Mouse (Mus musculus): Measurements from ENCODE around the gene Metap1d. TPM values are rescaled to one million over a fixed set of nuclear protein-coding genes. Genes with fewer than 3 reads are reported as not detected.

The Metap1d gene
- polyA plus RNA-seq (2014; fragmentation: Illumina TruSeq; extraction: RNeasy Lipid Tissue Mini Kit (QIAGEN cat#74804); ENCODE audit: low read depth, low replicate concordance) = 25.3 TPM

DNA sequence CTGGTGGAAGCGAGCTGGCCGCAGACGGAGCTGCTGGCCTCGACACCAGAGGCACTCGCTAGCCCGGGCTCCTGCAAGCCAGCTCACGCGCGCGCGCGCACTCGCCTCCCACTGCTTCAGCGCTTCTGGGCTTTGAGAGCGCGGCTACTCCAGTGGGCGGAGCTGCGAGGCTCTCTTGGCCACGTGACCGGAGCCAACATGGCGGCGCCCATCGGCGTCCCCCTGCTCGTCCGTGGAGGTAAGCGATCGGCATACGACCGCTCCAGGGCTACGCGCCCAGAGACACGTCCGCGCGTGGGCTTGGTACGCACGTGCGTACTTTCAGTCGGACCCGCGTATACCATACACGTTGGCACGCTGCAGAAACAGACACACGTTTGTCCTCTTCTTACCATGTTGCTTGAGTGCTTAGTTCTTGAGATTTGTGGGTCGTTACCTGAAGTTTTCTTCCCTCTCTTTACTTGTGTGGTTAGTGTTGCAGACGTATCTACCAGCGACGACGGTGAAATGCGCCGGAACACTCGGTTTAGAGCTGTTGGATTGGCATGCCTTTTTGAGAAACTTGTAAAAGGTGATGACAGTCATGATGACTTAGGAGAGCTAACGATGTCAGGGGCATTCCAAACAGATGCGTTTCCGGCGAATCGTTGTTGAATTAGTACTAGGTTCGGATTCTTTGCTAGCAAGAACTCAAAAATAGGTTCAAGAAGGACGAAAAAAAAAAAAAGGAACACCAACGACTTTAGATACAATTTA lies at the start of gene Metap1d:
TSS of gene Metap1d (plus strand) at position 116 of the 756 bp plus-strand sequence.

DNA sequence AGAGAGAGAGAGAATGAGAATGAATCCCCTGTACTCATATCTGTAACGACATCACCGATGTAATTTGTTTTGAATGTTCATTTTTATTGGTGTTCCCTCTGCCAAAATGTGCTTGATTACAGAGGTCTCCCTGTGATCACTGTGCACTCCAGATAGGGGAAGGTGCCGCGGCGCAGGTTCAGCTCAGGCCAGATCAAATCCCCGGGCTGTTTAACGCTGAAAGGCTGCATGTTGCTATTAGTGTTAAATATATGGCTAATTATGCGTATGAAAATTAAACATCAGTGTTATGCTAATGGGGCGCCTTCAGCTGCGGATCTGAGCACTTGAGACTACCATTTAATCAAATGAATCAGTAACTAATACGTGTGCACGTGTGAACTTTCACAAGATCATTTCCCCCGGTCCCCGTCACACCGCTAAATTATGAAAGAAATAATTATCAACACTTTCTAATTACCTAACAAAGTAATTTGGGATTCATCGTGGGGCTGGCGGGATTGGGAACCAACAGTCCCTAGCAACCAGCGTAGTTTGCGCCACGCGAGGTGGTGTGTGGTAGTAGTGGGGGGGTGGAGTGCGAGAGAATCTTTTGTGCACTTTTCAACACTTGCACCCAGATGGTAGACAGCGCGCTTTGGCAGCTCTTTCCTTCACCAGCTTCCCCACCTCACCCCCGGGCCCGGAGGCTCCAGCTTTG lies 75.1 kb downstream of the Metap1d start, which contains the start of gene Dlx1:
TSS of gene Dlx1 (plus strand) at position 100 of the 700 bp plus-strand sequence.

DNA sequence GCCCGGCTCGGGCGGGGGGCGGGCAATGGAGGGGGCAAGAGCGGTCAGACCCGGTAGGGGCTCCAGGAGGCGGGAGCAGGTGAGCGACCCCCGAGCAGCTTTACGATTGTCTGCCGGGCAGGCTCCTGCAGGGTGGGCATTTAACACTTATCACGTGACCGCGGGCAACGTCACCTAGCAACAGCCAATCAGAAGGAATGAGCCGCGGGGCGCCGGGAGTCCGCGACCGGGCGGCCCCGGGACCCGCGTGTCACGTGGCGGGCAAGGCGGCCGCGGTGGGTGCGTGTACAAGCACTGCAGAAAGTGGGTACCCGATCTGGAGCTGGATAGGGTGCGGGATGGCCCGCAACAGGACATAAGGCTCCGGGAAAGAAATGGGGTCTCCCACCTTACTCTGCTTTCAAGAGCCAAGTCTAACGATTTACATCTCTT lies 93.6 kb downstream of the Metap1d start, which contains the start of gene Dlx2:
TSS of gene Dlx2 (minus strand) at position 115 of the 432 bp plus-strand sequence.

Other genes with a start within 250 kb of the Metap1d start
- gene Dync1i2, start 241.6 kb upstream of the Metap1d start, polyA plus RNA-seq (2014; fragmentation: Illumina TruSeq; extraction: RNeasy Lipid Tissue Mini Kit (QIAGEN cat#74804); ENCODE audit: low read depth, low replicate concordance) = 88.3 TPM
- gene Slc25a12, start 85.5 kb upstream of the Metap1d start, polyA plus RNA-seq (2014; fragmentation: Illumina TruSeq; extraction: RNeasy Lipid Tissue Mini Kit (QIAGEN cat#74804); ENCODE audit: low read depth, low replicate concordance) = 19.9 TPM
- 29.5 TPM for gene Hat1, start 64.3 kb upstream of the Metap1d start, polyA plus RNA-seq (2014; fragmentation: Illumina TruSeq; extraction: RNeasy Lipid Tissue Mini Kit (QIAGEN cat#74804); ENCODE audit: low read depth, low replicate concordance)
- not detected for gene Dlx1, start 74.8 kb downstream of the Metap1d start, polyA plus RNA-seq (2014; fragmentation: Illumina TruSeq; extraction: RNeasy Lipid Tissue Mini Kit (QIAGEN cat#74804); ENCODE audit: low read depth, low replicate concordance)
- gene Dlx2, start 93.5 kb downstream of the Metap1d start, polyA plus RNA-seq (2014; fragmentation: Illumina TruSeq; extraction: RNeasy Lipid Tissue Mini Kit (QIAGEN cat#74804); ENCODE audit: low read depth, low replicate concordance) = not detected

All from adipose tissue, adult 10 weeks (tissue).